Mouse (Mus musculus) heart, postnatal 0 days (tissue): Measurements from ENCODE around the gene Kdm2b.

Experiments
- CTCF ChIP-seq: IDR thresholded peaks from 2 replicates; pipeline ENCODE4 v1.5.1; 2016; ENCODE audit warnings: antibody characterized with exemption, control low read depth, low read depth
- EP300 ChIP-seq: IDR thresholded peaks from 2 replicates; pipeline ENCODE4 v1.6.1; 2016; ENCODE audit warnings: antibody characterized with exemption, low read depth

- no peak for TF ChIP-seq CTCF
- TF ChIP-seq EP300 = no peak
Measured at GRCm38 (mm10) chr5:122823976-122824375, 165.6 kb downstream of the Kdm2b start.
